Mouse (Mus musculus): ENCODE measurements around the gene Dapk1.

The Dapk1 gene

DNA sequence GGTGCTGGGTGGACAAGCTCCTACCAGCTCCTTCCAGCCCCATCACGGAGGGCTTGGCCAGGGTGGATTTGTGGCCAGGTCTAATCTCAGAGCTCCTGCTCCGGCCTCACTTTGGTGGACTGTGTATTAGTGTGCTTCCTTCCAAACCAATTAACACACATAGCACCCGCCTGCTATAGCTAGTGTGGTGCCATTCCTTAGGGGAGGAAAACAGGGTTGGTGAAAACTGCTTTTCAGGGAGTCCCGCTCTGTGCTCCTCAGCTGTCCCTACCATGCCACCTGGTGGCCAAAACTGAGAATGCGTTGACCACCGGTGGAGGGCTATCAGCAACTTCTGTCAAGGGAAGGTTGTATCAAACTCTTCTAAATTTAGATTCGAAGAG is 142.3 kb downstream of the Dapk1 start:
- DNase-seq: peak; percentile 74

- no peak for DNase-seq
These were observed 143.0 kb downstream of the Dapk1 start for GRCm38 (mm10) chr13:60744736-60745135.

DNA sequence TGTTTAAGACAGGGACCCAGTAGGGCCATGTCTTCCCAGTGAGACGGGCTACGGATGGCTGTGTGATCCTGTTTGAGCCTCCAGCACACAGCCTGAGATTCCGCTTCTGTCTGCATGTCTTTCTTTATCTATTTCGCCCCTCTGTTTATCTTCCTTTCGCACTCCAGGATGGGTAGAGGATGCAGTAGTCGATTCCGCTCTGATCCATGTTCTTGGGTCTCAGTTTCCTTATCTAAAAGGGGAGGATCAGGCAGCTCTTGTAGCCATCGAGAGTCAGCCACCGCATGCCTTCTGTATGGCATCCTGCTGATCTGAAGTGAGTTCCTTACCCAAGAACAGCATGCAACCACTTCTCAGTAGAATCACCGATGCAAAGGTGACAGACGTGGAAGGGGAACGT is 143.6 kb downstream of the Dapk1 start:
- DNase-seq: no peak

- DNase-seq: no peak
These were observed 144.5 kb downstream of the Dapk1 start for GRCm38 (mm10) chr13:60746271-60746670.

- no peak for DNase-seq
These were observed 145.5 kb downstream of the Dapk1 start for GRCm38 (mm10) chr13:60747201-60747600.

GRCm38 (mm10) chr13:60748556-60748955 is 146.8 kb downstream of the Dapk1 start:
- peak; percentile 55 for DNase-seq

- no peak for DNase-seq
These were observed 149.2 kb downstream of the Dapk1 start for GRCm38 (mm10) chr13:60750930-60751329.

- DNase-seq: no peak
These were observed 151.5 kb downstream of the Dapk1 start for GRCm38 (mm10) chr13:60753216-60753615.

GRCm38 (mm10) chr13:60755251-60755650 is 153.5 kb downstream of the Dapk1 start:
- DNase-seq: no peak

- DNase-seq: no peak
These were observed 155.5 kb downstream of the Dapk1 start for GRCm38 (mm10) chr13:60757292-60757691.

- DNase-seq: no peak
These were observed 157.4 kb downstream of the Dapk1 start for GRCm38 (mm10) chr13:60759136-60759535.

DNA sequence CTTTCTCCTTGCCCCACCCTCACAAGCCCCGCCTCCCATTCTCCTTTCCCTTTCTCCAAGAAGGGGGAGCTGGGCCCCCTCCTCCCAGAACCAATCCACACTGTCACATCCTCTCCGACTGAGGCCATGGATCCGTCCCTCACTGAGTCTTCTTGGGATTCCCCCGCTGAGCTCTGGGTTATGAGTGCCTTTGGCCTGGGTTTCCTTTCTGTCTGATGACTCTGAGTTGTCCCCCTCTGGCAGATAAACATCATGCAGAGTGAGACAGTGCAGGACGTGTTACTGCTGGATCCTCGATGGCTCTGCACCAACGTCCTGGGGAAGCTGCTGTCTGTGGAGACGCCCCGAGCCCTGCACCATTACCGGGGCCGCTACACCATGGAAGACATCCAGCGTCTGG is 158.6 kb downstream of the Dapk1 start:
- DNase-seq: no peak

DNA sequence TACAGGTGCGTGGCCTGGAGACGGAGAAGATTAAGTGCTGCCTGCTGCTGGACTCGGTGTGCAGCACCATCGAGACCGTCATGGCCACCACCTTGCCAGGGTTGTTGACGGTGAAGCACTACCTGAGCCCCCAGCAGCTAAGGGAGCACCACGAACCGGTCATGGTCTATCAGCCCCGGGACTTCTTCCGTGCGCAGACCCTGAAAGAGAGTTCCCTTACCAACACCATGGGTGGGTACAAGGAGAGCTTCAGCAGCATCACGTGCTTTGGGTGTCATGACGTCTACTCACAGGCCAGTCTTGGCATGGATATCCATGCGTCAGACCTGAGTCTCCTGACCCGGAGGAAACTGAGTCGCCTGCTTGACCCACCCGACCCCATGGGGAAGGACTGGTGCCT is 159.4 kb downstream of the Dapk1 start:
- DNase-seq: no peak

GRCm38 (mm10) chr13:60780534-60780933 is 178.8 kb downstream of the Dapk1 start:
- no peak for DNase-seq

GRCm38 (mm10) chr13:60783301-60783700 is 181.6 kb downstream of the Dapk1 start:
- DNase-seq: no peak

- DNase-seq: no peak
These were observed 184.5 kb downstream of the Dapk1 start, which contains the start of gene BC051665 for GRCm38 (mm10) chr13:60786264-60786663. BC051665 (minus strand) TSS chr13:60786364.

DNA sequence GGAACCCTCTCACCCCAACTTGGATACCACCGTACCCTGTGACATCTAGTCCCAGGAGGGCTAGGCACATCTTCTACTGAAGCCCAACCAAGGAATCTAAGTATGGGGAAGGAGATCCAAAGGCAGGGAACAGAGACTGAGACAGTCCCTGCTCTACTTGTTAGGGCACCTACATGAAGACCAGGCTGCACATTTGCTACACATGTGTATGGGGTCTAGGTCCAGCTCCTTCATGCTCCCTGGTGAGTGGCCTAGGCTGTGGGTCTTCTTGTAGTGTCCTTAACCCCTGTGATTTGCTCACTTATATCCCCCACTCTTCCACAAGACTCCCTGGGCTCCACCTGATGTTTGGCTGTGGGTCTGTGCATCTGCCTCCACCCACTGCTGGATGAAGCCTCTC is 187.7 kb downstream of the Dapk1 start:
- DNase-seq: no peak

DNA sequence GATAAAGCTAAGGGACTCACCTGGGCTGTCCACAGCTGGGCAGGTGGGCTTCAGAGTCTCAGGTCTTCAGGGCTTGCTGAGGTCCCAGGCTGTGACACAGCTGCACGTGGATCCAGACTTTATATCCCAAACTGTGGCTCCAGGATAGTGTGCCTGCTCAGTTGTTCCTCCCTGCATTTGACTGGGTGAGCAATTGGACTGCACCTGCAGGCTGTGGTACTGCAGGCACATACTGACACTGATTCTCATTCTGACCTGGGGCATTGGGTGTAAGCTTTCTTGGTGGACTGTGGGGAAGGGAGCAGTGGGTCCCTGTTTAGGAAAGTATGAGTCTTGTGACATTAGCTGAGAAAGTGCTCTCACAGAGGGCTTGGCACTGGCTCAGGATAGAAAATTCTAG is 201.0 kb downstream of the Dapk1 start, which contains the start of gene Ctsll3:
Gene Ctsll3 (minus strand): TSS at position 101 of the 400 bp plus-strand sequence.
- DNase-seq: no peak

- DNase-seq: no peak
These were observed 207.9 kb downstream of the Dapk1 start for GRCm38 (mm10) chr13:60809690-60810089.

GRCm38 (mm10) chr13:60812768-60813167 is 211.0 kb downstream of the Dapk1 start:
- DNase-seq: no peak
